Mouse (Mus musculus): Measurements from ENCODE around the gene Rflnb. TPM values are rescaled to one million over a fixed set of nuclear protein-coding genes. Genes with fewer than 3 reads are reported as not detected.

Gene Rflnb
- 68.5 TPM for polyA plus RNA-seq (2014; fragmentation: Illumina TruSeq; extraction: RNeasy Lipid Tissue Mini Kit (QIAGEN cat#74804); ENCODE audit: low read depth, low replicate concordance)

DNA sequence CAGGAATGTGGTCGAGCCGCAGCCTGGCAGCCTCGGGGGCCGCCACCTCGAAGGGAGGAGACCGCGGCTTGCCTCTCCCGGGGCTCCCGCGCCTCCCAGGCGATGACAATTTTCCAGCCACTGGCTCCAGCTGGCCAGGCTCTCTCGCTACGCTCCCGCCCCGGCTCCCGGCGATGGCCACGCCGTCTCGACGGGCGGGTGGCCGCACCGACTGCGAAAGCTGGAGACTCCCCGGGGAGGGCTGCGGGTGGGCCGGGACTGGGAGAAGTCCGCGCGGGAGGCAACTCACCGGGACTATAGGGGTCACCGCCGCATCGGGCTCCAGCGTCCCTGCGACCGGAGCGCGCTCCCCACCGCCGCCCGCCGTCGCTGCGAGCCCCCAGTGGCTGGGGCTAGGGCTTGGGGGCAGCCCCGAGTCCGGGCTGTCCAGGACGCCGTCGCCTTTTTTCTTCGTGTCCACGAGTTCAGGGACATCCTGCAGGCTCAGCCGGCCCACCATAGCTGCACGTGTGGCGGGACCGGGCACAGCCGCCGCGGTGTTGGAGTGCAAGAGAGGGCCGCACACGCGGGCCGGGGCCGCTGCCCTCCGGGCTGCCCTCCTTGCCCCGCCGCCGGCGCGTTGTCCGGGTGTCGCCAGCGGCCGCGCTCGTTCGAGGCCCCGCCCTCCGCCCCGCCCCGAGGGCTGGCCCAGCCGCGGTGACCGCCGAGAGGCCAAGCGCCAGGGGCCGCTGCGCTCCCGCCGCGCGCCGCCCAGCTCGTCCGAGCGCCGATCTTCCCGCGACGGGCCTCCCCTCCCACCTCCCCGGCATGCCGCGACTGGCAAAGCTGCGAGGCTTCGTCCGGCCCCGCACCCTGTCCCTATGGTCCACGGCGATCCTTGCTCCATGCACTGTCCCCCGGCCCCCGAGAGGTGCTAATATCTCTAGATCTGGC lies at the start of gene Rflnb:
TSS of gene Rflnb (minus strand) at position 644 of the 933 bp plus-strand sequence.

DNA sequence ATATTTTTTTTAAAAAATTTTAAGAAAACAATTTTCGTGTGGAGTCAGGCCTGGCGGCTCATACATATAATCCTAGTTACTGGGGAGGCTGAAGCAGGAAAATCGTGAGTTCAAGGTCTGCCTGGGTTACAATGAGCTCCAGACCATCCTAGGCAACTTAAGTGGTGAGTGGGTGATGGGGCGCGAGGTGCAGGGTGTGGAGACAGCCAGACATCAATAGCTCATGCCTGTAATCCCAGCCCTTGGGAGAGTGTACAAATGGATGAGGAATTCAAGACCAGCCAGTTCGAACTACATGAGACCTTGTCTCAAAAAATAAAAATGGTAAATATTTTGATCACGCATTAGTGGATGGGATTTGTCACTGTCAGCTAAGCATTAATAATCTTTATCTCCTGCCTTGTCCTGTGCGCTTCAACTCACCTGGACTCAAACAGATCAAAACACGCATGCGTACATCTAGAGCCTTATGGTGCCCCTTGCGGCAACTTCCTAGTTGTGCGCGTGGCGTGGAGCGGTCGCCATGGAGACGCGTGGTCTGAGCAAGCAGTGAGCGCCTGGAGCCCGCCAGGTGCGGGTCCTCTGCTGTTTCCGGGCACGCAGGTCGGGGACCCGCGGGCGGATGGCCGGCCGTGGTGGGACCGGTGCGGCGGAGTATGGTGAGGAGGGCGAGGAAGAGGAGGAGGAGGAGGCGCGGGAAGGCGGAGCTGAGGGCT lies 28.0 kb downstream of the Rflnb start, which contains the start of gene 1700016K19Rik:
TSS of gene 1700016K19Rik (plus strand) at position 473 of the 716 bp plus-strand sequence.

Other genes starting within 250 kb of the Rflnb start
- gene Doc2b, start 231.7 kb downstream of the Rflnb start, polyA plus RNA-seq (2014; fragmentation: Illumina TruSeq; extraction: RNeasy Lipid Tissue Mini Kit (QIAGEN cat#74804); ENCODE audit: low read depth, low replicate concordance) = 0.60 TPM
- 4.4 TPM for gene Rph3al, start 89.4 kb downstream of the Rflnb start, polyA plus RNA-seq (2014; fragmentation: Illumina TruSeq; extraction: RNeasy Lipid Tissue Mini Kit (QIAGEN cat#74804); ENCODE audit: low read depth, low replicate concordance)
- gene 1700016K19Rik, start 27.9 kb downstream of the Rflnb start, polyA plus RNA-seq (2014; fragmentation: Illumina TruSeq; extraction: RNeasy Lipid Tissue Mini Kit (QIAGEN cat#74804); ENCODE audit: low read depth, low replicate concordance) = 0.69 TPM
- gene Vps53, start 151.9 kb upstream of the Rflnb start, polyA plus RNA-seq (2014; fragmentation: Illumina TruSeq; extraction: RNeasy Lipid Tissue Mini Kit (QIAGEN cat#74804); ENCODE audit: low read depth, low replicate concordance) = 55.6 TPM
- gene Fam57a, start 151.9 kb upstream of the Rflnb start, polyA plus RNA-seq (2014; fragmentation: Illumina TruSeq; extraction: RNeasy Lipid Tissue Mini Kit (QIAGEN cat#74804); ENCODE audit: low read depth, low replicate concordance) = 22.2 TPM
- not detected for gene Dbil5, start 189.8 kb upstream of the Rflnb start, polyA plus RNA-seq (2014; fragmentation: Illumina TruSeq; extraction: RNeasy Lipid Tissue Mini Kit (QIAGEN cat#74804); ENCODE audit: low read depth, low replicate concordance)
- 2.9 TPM for gene Gemin4, start 189.9 kb upstream of the Rflnb start, polyA plus RNA-seq (2014; fragmentation: Illumina TruSeq; extraction: RNeasy Lipid Tissue Mini Kit (QIAGEN cat#74804); ENCODE audit: low read depth, low replicate concordance)
- gene Mrm3, start 215.9 kb upstream of the Rflnb start, polyA plus RNA-seq (2014; fragmentation: Illumina TruSeq; extraction: RNeasy Lipid Tissue Mini Kit (QIAGEN cat#74804); ENCODE audit: low read depth, low replicate concordance) = 1.5 TPM
- 118 TPM for gene Glod4, start 215.9 kb upstream of the Rflnb start, polyA plus RNA-seq (2014; fragmentation: Illumina TruSeq; extraction: RNeasy Lipid Tissue Mini Kit (QIAGEN cat#74804); ENCODE audit: low read depth, low replicate concordance)

Measured in sigmoid colon, adult 10 weeks (tissue).